Mouse (Mus musculus) midbrain, embryonic 11.5 days (tissue): Measurements from ENCODE around the gene Chrna9. TPM values are rescaled to one million over a fixed set of nuclear protein-coding genes. Genes with fewer than 3 reads are reported as not detected.
"Not testable (repeated sequence)": the region's sequence is repeated elsewhere in the genome, so short reads cannot be mapped to it uniquely, and the experiment has no call there.

ENCODE experiments used
- ATAC-seq: fragments of 200-750 bp; cut with Nextera tagmentation; 2 replicates; pipeline ENCODE4 v1.8.0; 2017; ENCODE audit warnings: moderate TSS enrichment, moderate library complexity; ENCODE audit not compliant: low FRiP score
- DNase-seq: peaks from one replicate; pipeline ENCODE4 v3.0.0; 2015; ENCODE audit warnings: low spot score; ENCODE audit errors: missing footprints
- H3K27ac ChIP-seq: fragments of 300-500 bp; sonication (generic); 2 replicates; pipeline ENCODE4 v1.5.1; 2014; ENCODE audit warnings: low read depth, low read length
- H3K27me3 ChIP-seq: fragments of 300-500 bp; sonication (generic); 2 replicates; pipeline ENCODE4 v1.6.1; 2014; ENCODE audit warnings: mild to moderate bottlenecking, low read length, moderate library complexity, mixed read lengths; ENCODE audit not compliant: control insufficient read depth, insufficient read depth
- H3K36me3 ChIP-seq: fragments of 300-500 bp; sonication (generic); 2 replicates; pipeline ENCODE4 v1.6.1; 2014; ENCODE audit warnings: mild to moderate bottlenecking, low read length, moderate library complexity, mixed read lengths; ENCODE audit not compliant: control insufficient read depth, insufficient read depth
- H3K4me1 ChIP-seq: fragments of 300-500 bp; sonication (generic); 2 replicates; pipeline ENCODE4 v1.6.1; 2014; ENCODE audit warnings: low read length; ENCODE audit not compliant: control insufficient read depth, insufficient read depth
- H3K4me2 ChIP-seq: fragments of 300-500 bp; sonication (generic); 2 replicates; pipeline ENCODE4 v1.6.1; 2014; ENCODE audit warnings: mild to moderate bottlenecking, moderate library complexity
- H3K4me3 ChIP-seq: fragments of 300-500 bp; sonication (generic); 2 replicates; pipeline ENCODE4 v1.5.1; 2014; ENCODE audit warnings: low read depth, low read length
- H3K9ac ChIP-seq: fragments of 300-500 bp; sonication (generic); 2 replicates; pipeline ENCODE4 v1.6.1; 2014; ENCODE audit warnings: low read length
- H3K9me3 ChIP-seq: fragments of 300-500 bp; sonication (generic); 2 replicates; pipeline ENCODE4 v1.6.1; 2016; ENCODE audit warnings: low read length; ENCODE audit not compliant: control insufficient read depth
- WGBS: fragments of 180-500 bp; shearing (Covaris S2); extraction: QIAGEN DNeasy Blood & Tissue Kit; methylation state at CpG from one replicate; pipeline ENCODE4 v1.1.7; 2014; 5-methylcytosine and 5-hydroxymethylcytosine counted together
- polyA plus RNA-seq: library from polyadenylated mRNA; unstranded; fragments of >200 nt; fragmentation: Nextera tagmentation; extraction: Ambion mirVana; gene quantifications from 2 replicates; pipeline ENCODE4 v1.2.1, GENCODE M21; 2014

Gene Chrna9
- polyA plus RNA-seq, 1 experiment from 2014 or later = not detected

GRCm38 (mm10) chr5:65987004-65987403 is 52.3 kb downstream of the Chrna9 start:
- 73% methylated on average over 3 of the region's 3 CpGs for WGBS
- ATAC-seq, H3K36me3 ChIP-seq: not testable (repeated sequence)

DNA sequence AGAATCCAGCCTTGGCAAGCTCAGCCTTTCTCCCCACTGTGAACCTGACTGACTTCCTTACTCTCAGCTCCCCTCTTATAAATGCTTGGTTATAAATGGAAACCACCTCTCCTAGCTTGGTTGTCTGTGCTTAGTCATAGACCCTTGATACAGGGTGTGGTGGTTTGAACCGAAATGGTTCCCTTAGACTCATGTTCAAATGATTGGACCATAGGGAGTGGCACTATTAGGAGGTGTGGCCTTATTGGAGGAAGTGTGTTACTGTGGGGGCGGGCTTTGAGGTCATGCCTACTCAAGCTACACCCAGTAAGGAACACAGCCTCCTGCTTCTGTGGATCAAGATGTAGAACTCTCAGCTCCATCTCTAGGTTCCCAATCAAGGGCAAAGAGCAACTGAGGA is 56.5 kb downstream of the Chrna9 start:
- H3K4me2 ChIP-seq = no peak overlapping the region
- no peaks in the 10 kb centered on the region for H3K4me1 ChIP-seq
- H3K27me3 ChIP-seq = no peaks in the 10 kb centered on the region
- no peak for DNase-seq
- 87% methylated on average over 2 of the region's 2 CpGs for WGBS
- no peak overlapping the region for H3K9ac ChIP-seq
- ATAC-seq = no peak
- H3K9me3 ChIP-seq = no peaks in the 10 kb centered on the region
- H3K27ac ChIP-seq = no peak overlapping the region
- no peaks in the 10 kb centered on the region for H3K36me3 ChIP-seq
- H3K4me3 ChIP-seq = no peak overlapping the region

More at GRCm38 (mm10) chr5:65987004-65987403, 52.3 kb downstream of the Chrna9 start:
- DNase-seq, H3K27ac ChIP-seq, H3K9ac ChIP-seq, H3K9me3 ChIP-seq, H3K4me1 ChIP-seq, H3K4me3 ChIP-seq, H3K27me3 ChIP-seq, H3K4me2 ChIP-seq: not testable (repeated sequence)

DNA sequence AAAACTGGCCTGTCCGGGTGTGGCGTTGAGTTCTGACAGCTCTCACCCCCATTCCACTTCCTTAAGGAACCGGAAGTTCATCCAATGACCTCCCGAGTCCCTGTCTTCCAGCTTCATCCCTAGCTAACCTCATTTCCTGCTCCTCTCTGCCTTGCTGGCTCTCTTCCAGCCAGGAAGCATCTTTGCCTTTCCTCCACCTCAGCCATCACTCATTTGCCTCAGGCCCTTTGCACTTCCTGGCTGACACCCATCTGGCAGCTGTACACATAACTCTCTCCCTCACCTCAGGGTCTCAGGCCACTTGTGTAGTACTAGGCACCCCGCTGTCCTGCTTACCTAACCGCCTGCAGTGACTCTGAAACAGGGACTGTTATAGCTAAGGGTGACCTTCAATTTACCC is 59.9 kb downstream of the Chrna9 start:
- no peak overlapping the region for H3K4me3 ChIP-seq
- H3K9me3 ChIP-seq = no peaks in the 10 kb centered on the region
- no peaks in the 10 kb centered on the region for H3K27me3 ChIP-seq
- no peaks in the 10 kb centered on the region for H3K36me3 ChIP-seq
- no peak for DNase-seq
- no peak overlapping the region for H3K27ac ChIP-seq
- no peak overlapping the region for H3K4me2 ChIP-seq
- no peaks in the 10 kb centered on the region for H3K4me1 ChIP-seq
- no peak overlapping the region for H3K9ac ChIP-seq
- WGBS = 79% methylated on average over 6 of the region's 6 CpGs
- no peak for ATAC-seq

- Histone ChIP-seq H3K9ac (no peak overlapping the region), H3K4me2 (no peak overlapping the region), H3K9me3 (no peaks in the 10 kb centered on the region), H3K27me3 (no peaks in the 10 kb centered on the region), H3K4me3 (no peak overlapping the region), H3K4me1 (no peaks in the 10 kb centered on the region), H3K27ac (no peak overlapping the region), H3K36me3 (no peaks in the 10 kb centered on the region)
- ATAC-seq (no peak), DNase-seq (no peak)
These were observed 63.1 kb downstream of the Chrna9 start for GRCm38 (mm10) chr5:65997813-65998212.

- Histone ChIP-seq H3K4me3 (no peak overlapping the region), H3K36me3 (no peaks in the 10 kb centered on the region), H3K9me3 (no peaks in the 10 kb centered on the region), H3K27ac (no peak overlapping the region), H3K4me1 (no peaks in the 10 kb centered on the region), H3K27me3 (no peaks in the 10 kb centered on the region), H3K4me2 (no peak overlapping the region), H3K9ac (no peak overlapping the region)
- ATAC-seq (no peak), DNase-seq (no peak)
- 89% methylated on average over 7 of the region's 7 CpGs for WGBS
These were observed 64.4 kb downstream of the Chrna9 start for GRCm38 (mm10) chr5:65999106-65999505.

GRCm38 (mm10) chr5:66000074-66000473 is 65.4 kb downstream of the Chrna9 start:
- WGBS = 76% methylated on average over 7 of the region's 7 CpGs
- no peak overlapping the region for H3K27ac ChIP-seq
- H3K36me3 ChIP-seq = no peaks in the 10 kb centered on the region
- no peak overlapping the region for H3K4me3 ChIP-seq
- no peak overlapping the region for H3K9ac ChIP-seq
- ATAC-seq (no peak), DNase-seq (no peak)
- H3K4me2 ChIP-seq = no peak overlapping the region
- H3K4me1 ChIP-seq = no peaks in the 10 kb centered on the region
- no peaks in the 10 kb centered on the region for H3K9me3 ChIP-seq
- no peaks in the 10 kb centered on the region for H3K27me3 ChIP-seq

GRCm38 (mm10) chr5:66000567-66001125 is 65.9 kb downstream of the Chrna9 start:
- WGBS = 86% methylated on average over 6 of the region's 6 CpGs
- no peak overlapping the region for H3K9ac ChIP-seq
- no peaks in the 10 kb centered on the region for H3K36me3 ChIP-seq
- ATAC-seq (no peak), DNase-seq (no peak)
- no peak overlapping the region for H3K4me2 ChIP-seq
- no peaks in the 10 kb centered on the region for H3K4me1 ChIP-seq
- H3K27me3 ChIP-seq = no peaks in the 10 kb centered on the region
- no peak overlapping the region for H3K4me3 ChIP-seq
- H3K27ac ChIP-seq = no peak overlapping the region
- H3K9me3 ChIP-seq = no peaks in the 10 kb centered on the region

- Histone ChIP-seq H3K9ac (no peak overlapping the region), H3K4me3 (no peak overlapping the region), H3K27me3 (no peaks in the 10 kb centered on the region), H3K27ac (no peak overlapping the region), H3K36me3 (no peaks in the 10 kb centered on the region), H3K4me2 (no peak overlapping the region), H3K9me3 (no peaks in the 10 kb centered on the region), H3K4me1 (no peaks in the 10 kb centered on the region)
- WGBS = 77% methylated on average over 5 of the region's 5 CpGs
- no peak for ATAC-seq
- no peak for DNase-seq
These were observed 66.5 kb downstream of the Chrna9 start for GRCm38 (mm10) chr5:66001232-66001631.

DNA sequence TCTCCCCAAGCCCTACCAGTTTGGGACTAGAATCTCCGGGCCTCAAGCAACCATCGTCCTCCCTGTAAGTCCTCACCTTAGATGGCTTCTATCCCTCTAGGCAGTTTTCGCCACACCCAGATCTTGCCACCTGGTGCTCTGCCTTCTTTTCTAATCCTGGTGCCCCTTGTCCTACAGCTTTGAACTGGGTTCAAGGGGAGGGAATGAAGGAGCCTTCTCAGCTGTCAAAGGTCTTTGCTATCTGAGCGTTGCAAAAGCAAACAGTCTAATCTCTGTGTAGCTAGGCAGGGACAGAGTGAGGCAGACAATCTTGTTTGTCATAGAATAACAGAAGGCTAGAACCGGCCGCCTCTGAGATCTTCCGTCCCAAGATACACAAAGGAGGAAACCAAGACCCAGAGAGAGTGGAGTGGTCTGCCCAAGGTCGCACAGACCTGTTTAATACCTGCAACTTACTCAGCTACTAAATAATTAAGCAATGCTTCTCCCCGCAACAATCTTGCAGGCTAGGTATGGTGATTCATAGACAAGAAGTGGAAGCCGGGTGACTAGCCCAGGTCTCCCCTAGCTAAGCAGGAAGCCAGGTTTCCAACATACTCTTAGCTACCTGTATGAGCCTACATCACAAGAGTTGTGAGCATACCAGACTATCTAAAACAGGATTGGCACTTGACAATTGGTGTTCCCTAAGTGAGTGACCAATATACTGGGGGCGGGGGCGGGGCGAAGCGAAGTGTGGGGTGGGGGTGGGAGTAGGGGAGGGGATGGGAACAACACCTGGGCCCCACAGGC is 69.6 kb downstream of the Chrna9 start, which contains the start of gene 9130230L23Rik:
Gene 9130230L23Rik, minus strand, starts transcription at position 152 of the 792 bp plus-strand sequence.
- Histone ChIP-seq H3K4me1 (no peaks in the 10 kb centered on the region), H3K4me3 (no peak within 1 kb of the TSS), H3K4me2 (no peak within 1 kb of the TSS), H3K9ac (no peak within 1 kb of the TSS), H3K9me3 (no peaks in the 10 kb centered on the region), H3K36me3 (no peaks in the 10 kb centered on the region), H3K27ac (no peak within 1 kb of the TSS), H3K27me3 (no peaks in the 10 kb centered on the region)
- no peak for ATAC-seq
- WGBS = 64% methylated on average over 14 of the region's 14 CpGs
- DNase-seq = no peak
